ENCODE assay signal across 18 mouse cellular contexts in genomic region chr2:49957449-49957848, GRCm38 (mm10).
A peak's percentile ranks its signal among the peaks of the same experiment; 100 is the strongest.
DNase-seq lines count a peak whose midpoint lies in the region; ATAC-seq and TF ChIP-seq lines count a peak whose summit lies in the region.
"Had no signal": no experiment of that assay in that cellular context is flagged by ENCODE, and none has a peak within 500 bp of the region (broad histone marks: within the 10 kb centered on the region; RNA-seq: fewer than 3 reads in every experiment).

No protein-coding gene starts in this region.

- ATAC-seq in lung, embryonic 14.5 days (ENCODE audit: insufficient read depth): no peak
- 0 out of 2 replicates have a peak, but pooled peaks have one; percentile 15 for ATAC-seq in embryonic facial prominence, embryonic 15.5 days (ENCODE audit: insufficient number of reproducible peaks, low FRiP score, low TSS enrichment, low read depth)
- no peak for ATAC-seq in forebrain, embryonic 16.5 days
- ATAC-seq: CD4-positive, CD25-positive, alpha-beta regulatory T cell, adult 4 months; forebrain, embryonic 15.5 days; liver, postnatal 0 days had no signal

- no peak overlapping the region for H3K4me2 ChIP-seq in lung, embryonic 14.5 days
- no peak overlapping the region for H3K4me2 ChIP-seq in embryonic facial prominence, embryonic 15.5 days (replicated peaks)
- no peak overlapping the region for H3K4me2 ChIP-seq in forebrain, embryonic 16.5 days (ENCODE audit: low read length)
- H3K4me2 ChIP-seq: forebrain, embryonic 15.5 days; heart, embryonic 11.5 days; kidney, embryonic 15.5 days had no signal

- no peak overlapping the region for H3K4me3 ChIP-seq in lung, embryonic 14.5 days (ENCODE audit: low read depth, low read length)
- H3K4me3 ChIP-seq in embryonic facial prominence, embryonic 15.5 days (replicated peaks): no peak overlapping the region
- no peak overlapping the region for H3K4me3 ChIP-seq in forebrain, embryonic 16.5 days (replicated peaks; ENCODE audit: low read length)
- H3K4me3 ChIP-seq: forebrain, embryonic 15.5 days; kidney, embryonic 15.5 days had no signal

- no peaks in the 10 kb centered on the region for H3K27me3 ChIP-seq in lung, embryonic 14.5 days (ENCODE audit: insufficient read depth, low read length)
- no peaks in the 10 kb centered on the region for H3K27me3 ChIP-seq in embryonic facial prominence, embryonic 15.5 days
- no peaks in the 10 kb centered on the region for H3K27me3 ChIP-seq in forebrain, embryonic 16.5 days (replicated peaks; ENCODE audit: control insufficient read depth, insufficient read depth, low read length)
- H3K27me3 ChIP-seq: forebrain, embryonic 15.5 days; kidney, embryonic 15.5 days had no signal

- no peak overlapping the region for H3K27ac ChIP-seq in lung, embryonic 14.5 days (ENCODE audit: low read depth)
- no peak overlapping the region for H3K27ac ChIP-seq in embryonic facial prominence, embryonic 15.5 days (replicated peaks)
- H3K27ac ChIP-seq in forebrain, embryonic 16.5 days (ENCODE audit: low read length): no peak overlapping the region
- H3K27ac ChIP-seq: forebrain, embryonic 15.5 days; kidney, embryonic 15.5 days had no signal

- H3K4me1 ChIP-seq in lung, embryonic 14.5 days (ENCODE audit: insufficient read depth): no peaks in the 10 kb centered on the region
- H3K4me1 ChIP-seq in embryonic facial prominence, embryonic 15.5 days: no peaks in the 10 kb centered on the region; the same call in 1 of the 2 replicates
- H3K4me1 ChIP-seq in forebrain, embryonic 16.5 days (replicated peaks; ENCODE audit: control insufficient read depth, insufficient read depth, low read length): no peaks in the 10 kb centered on the region
- H3K4me1 ChIP-seq: forebrain, embryonic 15.5 days; kidney, embryonic 15.5 days had no signal

- no peak for TF ChIP-seq CTCF in lung, embryonic 14.5 days (IDR thresholded peaks at IDR 0.05; ENCODE audit: low read depth)

- WGBS in lung, embryonic 14.5 days: 53% methylated on average over 2 of the region's 2 CpGs
- WGBS in embryonic facial prominence, embryonic 15.5 days: 50% methylated on average over 2 of the region's 2 CpGs
- 53% methylated on average over 2 of the region's 2 CpGs for WGBS in forebrain, embryonic 16.5 days

- peak; percentile 8 to 9 for DNase-seq in cerebellum, postnatal 10 days
- DNase-seq in cerebellum, adult 9-10 months: no peak
- DNase-seq in lung, embryonic 14.5 days: peak; percentile 58
- no peak for DNase-seq in lung, adult 18-20 months
- DNase-seq in adrenal gland, postnatal 10 days: peak; percentile 83
- DNase-seq in urinary bladder, adult 2 months (ENCODE audit: low spot score): no peak
- DNase-seq: cerebellum, adult 2 months; heart, postnatal 10 days; layer of hippocampus, postnatal 36 days; liver, postnatal 0 days; lung, postnatal 4 days; thymus, postnatal 4 days had no signal

- H3K36me3 ChIP-seq in lung, embryonic 14.5 days (ENCODE audit: insufficient read depth): no peaks in the 10 kb centered on the region
- H3K36me3 ChIP-seq in embryonic facial prominence, embryonic 15.5 days: no peaks in the 10 kb centered on the region
- no peaks in the 10 kb centered on the region for H3K36me3 ChIP-seq in forebrain, embryonic 16.5 days (ENCODE audit: control insufficient read depth, insufficient read depth)
- H3K36me3 ChIP-seq: forebrain, embryonic 15.5 days; kidney, embryonic 15.5 days had no signal

- no peak overlapping the region for H3K9ac ChIP-seq in lung, embryonic 14.5 days
- no peak overlapping the region for H3K9ac ChIP-seq in embryonic facial prominence, embryonic 15.5 days
- no peak overlapping the region for H3K9ac ChIP-seq in forebrain, embryonic 16.5 days (replicated peaks; ENCODE audit: low read depth, low read length)
- H3K9ac ChIP-seq: forebrain, embryonic 15.5 days; kidney, embryonic 15.5 days; liver, postnatal 0 days had no signal

- no peaks in the 10 kb centered on the region for H3K9me3 ChIP-seq in lung, embryonic 14.5 days (ENCODE audit: low read depth, low read length)
- no peaks in the 10 kb centered on the region for H3K9me3 ChIP-seq in embryonic facial prominence, embryonic 15.5 days (replicated peaks)
- H3K9me3 ChIP-seq in forebrain, embryonic 16.5 days (ENCODE audit: control insufficient read depth, low read length): no peaks in the 10 kb centered on the region
- H3K9me3 ChIP-seq: forebrain, embryonic 15.5 days; kidney, embryonic 15.5 days had no signal

Comparison
In these comparisons a context has a peak if more than half of its experiments do, and no peak if none do; other contexts are left out.
1. DNase-seq: peak in cerebellum, postnatal 10 days (2 of 2), lung, embryonic 14.5 days (single experiment) and adrenal gland, postnatal 10 days (single experiment); none in cerebellum, adult 9-10 months (single experiment), lung, adult 18-20 months (0 of 2) and urinary bladder, adult 2 months (single experiment).